Mouse (Mus musculus) heart, embryonic 12.5 days (tissue): ENCODE measurements at regions not wholly inside any gene's neighbourhood (a gene's known extent, or its start where the extent isn't known, plus 50 kb on each side); places are given as distances from the start of the nearest gene placed in this dataset.

ENCODE experiments used
- ATAC-seq: fragments of 200-750 bp; cut with Nextera tagmentation; 2 replicates; pipeline ENCODE4 v1.8.0; 2017; ENCODE audit warnings: moderate TSS enrichment, moderate library complexity; ENCODE audit not compliant: insufficient number of reproducible peaks, low FRiP score
- H3K27ac ChIP-seq: fragments of 300-500 bp; sonication (generic); 2 replicates; pipeline ENCODE4 v1.5.1; 2016; ENCODE audit warnings: mild to moderate bottlenecking, moderate library complexity; ENCODE audit not compliant: poor library complexity, severe bottlenecking
- H3K27me3 ChIP-seq: fragments of 300-500 bp; sonication (generic); replicated peaks from 2 replicates; pipeline ENCODE4 v1.6.1; 2016; ENCODE audit warnings: mild to moderate bottlenecking, moderate library complexity
- H3K36me3 ChIP-seq: fragments of 300-500 bp; sonication (generic); 2 replicates; pipeline ENCODE4 v1.6.1; 2016; ENCODE audit warnings: mild to moderate bottlenecking, moderate library complexity
- H3K4me1 ChIP-seq: fragments of 300-500 bp; sonication (generic); replicated peaks from 2 replicates; pipeline ENCODE4 v1.6.1; 2016; ENCODE audit warnings: mild to moderate bottlenecking
- H3K4me2 ChIP-seq: fragments of 300-500 bp; sonication (generic); 2 replicates; pipeline ENCODE4 v1.6.1; 2016; ENCODE audit warnings: mild to moderate bottlenecking, moderate library complexity
- H3K4me3 ChIP-seq: fragments of 300-500 bp; sonication (generic); 2 replicates; pipeline ENCODE4 v1.5.1; 2016; ENCODE audit warnings: mild to moderate bottlenecking
- H3K9ac ChIP-seq: fragments of 300-500 bp; sonication (generic); 2 replicates; pipeline ENCODE4 v1.6.1; 2016; ENCODE audit warnings: mild to moderate bottlenecking, moderate library complexity
- H3K9me3 ChIP-seq: fragments of 300-500 bp; sonication (generic); replicated peaks from 2 replicates; pipeline ENCODE4 v1.6.1; 2016; ENCODE audit warnings: mild to moderate bottlenecking, moderate library complexity
- WGBS: fragments of 180-500 bp; shearing (Covaris S2); methylation state at CpG from one replicate; pipeline ENCODE4 v1.1.7; 2016; 5-methylcytosine and 5-hydroxymethylcytosine counted together

GRCm38 (mm10) chr11:113096209-113096608 is 314.2 kb downstream of the Sox9 start:
- peaks cover 16% of the 10 kb centered on the region for H3K4me1 ChIP-seq
- ATAC-seq, result no peak

GRCm38 (mm10) chr11:113098360-113098759 is 316.3 kb downstream of the Sox9 start:
- ATAC-seq, result no peak
- 86% methylated on average over 2 of the region's 2 CpGs for WGBS
- Histone ChIP-seq H3K27ac (no peak overlapping the region), H3K27me3 (no peaks in the 10 kb centered on the region), H3K9me3 (no peaks in the 10 kb centered on the region), H3K36me3 (no peaks in the 10 kb centered on the region), H3K4me2 (no peak overlapping the region), H3K4me3 (no peak overlapping the region), H3K4me1 (peaks cover 25% of the 10 kb centered on the region), H3K9ac (no peak overlapping the region)

More at GRCm38 (mm10) chr11:113096209-113096608, 314.2 kb downstream of the Sox9 start:
- H3K9ac ChIP-seq, result no peak overlapping the region
- no peak overlapping the region for H3K27ac ChIP-seq
- no peaks in the 10 kb centered on the region for H3K36me3 ChIP-seq
- H3K27me3 ChIP-seq, result no peaks in the 10 kb centered on the region
- no peaks in the 10 kb centered on the region for H3K9me3 ChIP-seq
- 34% methylated on average over 8 of the region's 8 CpGs for WGBS
- H3K4me3 ChIP-seq, result no peak overlapping the region
- no peak overlapping the region for H3K4me2 ChIP-seq

- H3K27ac ChIP-seq, result no peak overlapping the region
- WGBS, result 54% methylated on average over 9 of the region's 9 CpGs
- ATAC-seq, result no peak
- H3K4me1 ChIP-seq, result peaks cover 24% of the 10 kb centered on the region
- no peaks in the 10 kb centered on the region for H3K36me3 ChIP-seq
- no peak overlapping the region for H3K4me2 ChIP-seq
- H3K9ac ChIP-seq, result no peak overlapping the region
- H3K4me3 ChIP-seq, result no peak overlapping the region
- no peaks in the 10 kb centered on the region for H3K9me3 ChIP-seq
- H3K27me3 ChIP-seq, result no peaks in the 10 kb centered on the region; the same call in 1 of the 2 replicates
Measured at GRCm38 (mm10) chr11:113100800-113101199, 318.8 kb downstream of the Sox9 start.

- no peaks in the 10 kb centered on the region for H3K9me3 ChIP-seq
- no peak overlapping the region for H3K9ac ChIP-seq
- 41% methylated on average over 11 of the region's 11 CpGs for WGBS
- no peak overlapping the region for H3K27ac ChIP-seq
- no peak overlapping the region for H3K4me3 ChIP-seq
- peaks cover 2% of the 10 kb centered on the region; the same call in 1 of the 2 replicates for H3K27me3 ChIP-seq
- peaks cover 21% of the 10 kb centered on the region for H3K4me1 ChIP-seq
- ATAC-seq, result peak; percentile 39; the same call in 1 of the 2 replicates
- peak overlapping the region; percentile 38 for H3K4me2 ChIP-seq
- H3K36me3 ChIP-seq, result no peaks in the 10 kb centered on the region
Measured at GRCm38 (mm10) chr11:113101534-113101933, 319.5 kb downstream of the Sox9 start.

DNA sequence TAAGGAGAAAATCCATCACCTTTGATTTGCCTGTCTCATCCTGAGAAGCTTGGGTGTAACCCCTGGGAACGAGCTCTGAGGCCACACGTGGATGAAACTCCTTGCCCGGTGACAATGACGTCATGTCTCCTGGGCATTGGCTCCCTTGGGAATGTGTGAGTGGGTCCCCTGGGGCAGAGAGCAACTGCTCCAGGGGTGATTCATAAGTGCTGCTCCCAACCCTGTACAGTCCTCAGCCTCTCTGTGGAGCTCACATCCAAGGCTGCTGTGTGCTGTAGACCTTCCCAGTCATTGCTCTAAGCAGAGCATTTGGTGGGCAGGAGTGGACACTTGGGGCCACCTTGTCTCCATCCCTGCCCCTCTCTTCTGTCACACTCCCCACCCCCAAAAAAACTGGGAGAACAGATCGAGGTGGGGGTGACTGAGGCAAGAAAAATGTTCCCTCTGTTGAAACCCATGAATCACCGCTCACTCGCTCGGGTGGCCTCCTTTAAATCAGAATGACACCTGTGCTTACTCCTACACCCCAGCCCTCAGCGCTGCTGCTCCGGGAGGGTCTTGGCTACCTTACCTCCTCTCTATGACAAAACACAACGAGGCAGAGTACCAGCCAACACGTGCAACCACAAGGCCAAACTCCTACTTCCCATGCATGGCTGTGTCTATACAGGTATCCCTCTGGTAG is 321.3 kb downstream of the Sox9 start:
- H3K36me3 ChIP-seq, result no peaks in the 10 kb centered on the region
- H3K9me3 ChIP-seq, result no peaks in the 10 kb centered on the region
- no peak overlapping the region for H3K27ac ChIP-seq
- 76% methylated on average over 12 of the region's 12 CpGs for WGBS
- peaks cover 21% of the 10 kb centered on the region for H3K4me1 ChIP-seq
- no peak overlapping the region for H3K4me3 ChIP-seq
- H3K9ac ChIP-seq, result no peak overlapping the region
- no peak overlapping the region for H3K4me2 ChIP-seq
- no peak for ATAC-seq
- peaks cover 4% of the 10 kb centered on the region; the same call in 1 of the 2 replicates for H3K27me3 ChIP-seq

DNA sequence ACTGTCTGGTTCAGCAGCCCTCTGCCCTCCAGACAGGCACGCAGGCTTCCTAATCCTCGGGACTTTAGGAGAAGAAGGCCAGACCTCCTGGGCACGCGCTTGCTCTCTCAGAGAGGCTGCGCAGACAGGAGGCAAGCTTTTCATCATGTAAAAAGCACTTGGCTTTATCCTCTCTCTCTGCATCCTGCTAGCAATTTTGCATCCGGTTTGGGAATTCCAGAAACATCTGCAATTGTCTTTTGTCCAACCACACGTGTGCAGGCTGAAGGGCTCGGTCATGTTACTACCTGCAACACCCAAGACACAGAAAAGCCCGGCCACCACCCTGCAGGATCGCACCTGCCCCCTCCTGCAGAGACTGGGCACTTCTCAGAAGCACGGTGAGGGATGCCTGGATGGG is 323.3 kb downstream of the Sox9 start:
- 65% methylated on average over 11 of the region's 11 CpGs for WGBS
- no peak for ATAC-seq
- Histone ChIP-seq H3K4me3 (no peak overlapping the region), H3K36me3 (no peaks in the 10 kb centered on the region), H3K27me3 (peaks cover 4% of the 10 kb centered on the region; the same call in 1 of the 2 replicates), H3K27ac (no peak overlapping the region), H3K9ac (no peak overlapping the region), H3K4me1 (peaks cover 25% of the 10 kb centered on the region), H3K9me3 (no peaks in the 10 kb centered on the region), H3K4me2 (no peak overlapping the region)

GRCm38 (mm10) chr11:113107205-113107844 is 325.3 kb downstream of the Sox9 start:
- Histone ChIP-seq H3K9me3 (no peaks in the 10 kb centered on the region), H3K36me3 (no peaks in the 10 kb centered on the region), H3K4me3 (no peak overlapping the region), H3K27ac (no peak overlapping the region), H3K27me3 (peaks cover 4% of the 10 kb centered on the region; the same call in 1 of the 2 replicates), H3K9ac (no peak overlapping the region), H3K4me1 (peaks cover 10% of the 10 kb centered on the region), H3K4me2 (no peak overlapping the region)
- 71% methylated on average over 16 of the region's 16 CpGs for WGBS
- no peak for ATAC-seq

GRCm38 (mm10) chr11:113107966-113108699 is 326.1 kb downstream of the Sox9 start:
- H3K27me3 ChIP-seq, result peaks cover 4% of the 10 kb centered on the region; the same call in 1 of the 2 replicates
- H3K9ac ChIP-seq, result no peak overlapping the region
- H3K36me3 ChIP-seq, result no peaks in the 10 kb centered on the region
- H3K4me1 ChIP-seq, result peaks cover 10% of the 10 kb centered on the region
- 64% methylated on average over 10 of the region's 10 CpGs for WGBS
- H3K27ac ChIP-seq, result no peak overlapping the region
- ATAC-seq, result no peak
- no peak overlapping the region for H3K4me3 ChIP-seq
- no peak overlapping the region for H3K4me2 ChIP-seq
- no peaks in the 10 kb centered on the region for H3K9me3 ChIP-seq

- WGBS, result 78% methylated on average over 4 of the region's 4 CpGs
- H3K9me3 ChIP-seq, result no peaks in the 10 kb centered on the region
- ATAC-seq, result no peak
- no peaks in the 10 kb centered on the region for H3K36me3 ChIP-seq
- no peak overlapping the region for H3K4me2 ChIP-seq
- H3K27me3 ChIP-seq, result peaks cover 4% of the 10 kb centered on the region; the same call in 1 of the 2 replicates
- H3K27ac ChIP-seq, result no peak overlapping the region
- H3K9ac ChIP-seq, result no peak overlapping the region
- peaks cover 10% of the 10 kb centered on the region for H3K4me1 ChIP-seq
- H3K4me3 ChIP-seq, result no peak overlapping the region
Measured at GRCm38 (mm10) chr11:113109096-113109495, 327.1 kb downstream of the Sox9 start.

- Histone ChIP-seq H3K36me3 (no peaks in the 10 kb centered on the region), H3K9ac (no peak overlapping the region), H3K27me3 (no peaks in the 10 kb centered on the region), H3K9me3 (no peaks in the 10 kb centered on the region), H3K4me2 (no peak overlapping the region), H3K4me3 (no peak overlapping the region), H3K27ac (no peak overlapping the region), H3K4me1 (peaks cover 4% of the 10 kb centered on the region)
- ATAC-seq, result no peak
- 67% methylated on average over 6 of the region's 6 CpGs for WGBS
Measured at GRCm38 (mm10) chr11:113113220-113113817, 331.3 kb downstream of the Sox9 start.
